Mouse (Mus musculus) mammary gland, adult 2 months (tissue): ENCODE results near the gene Hist1h4m. TPM values are rescaled to one million over a fixed set of nuclear protein-coding genes. Genes with fewer than 3 reads are reported as not detected.

Source experiments
- polyA plus RNA-seq: library from polyadenylated mRNA; depleted of rRNA; stranded (reverse); fragments of >200 nt; gene quantifications from 2 replicates; pipeline ENCODE4 v1.2.3, GENCODE M21; 2012; ENCODE audit warnings: low replicate concordance; rRNA removed

Hist1h4m gene
- not detected in 2 replicates for polyA plus RNA-seq

DNA sequence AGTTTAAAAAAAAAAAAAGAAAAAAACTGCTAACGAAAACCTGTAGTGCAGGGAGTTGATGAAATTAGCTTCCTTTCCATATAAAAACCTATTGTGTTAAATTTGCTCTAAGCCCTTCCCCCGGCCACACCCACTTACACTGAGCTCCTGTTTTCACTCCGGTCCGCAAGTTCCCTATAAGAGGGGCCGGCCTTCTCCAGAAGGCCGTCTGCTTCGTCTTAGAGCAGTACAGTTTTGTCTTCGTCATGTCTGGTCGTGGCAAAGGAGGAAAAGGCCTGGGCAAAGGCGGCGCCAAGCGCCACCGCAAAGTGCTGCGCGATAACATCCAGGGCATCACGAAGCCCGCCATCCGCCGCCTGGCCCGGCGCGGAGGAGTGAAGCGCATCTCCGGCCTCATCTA, at the start of gene Hist1h4m:
Gene Hist1h4m, plus strand, starts transcription at position 208 of the 400 bp plus-strand sequence.

DNA sequence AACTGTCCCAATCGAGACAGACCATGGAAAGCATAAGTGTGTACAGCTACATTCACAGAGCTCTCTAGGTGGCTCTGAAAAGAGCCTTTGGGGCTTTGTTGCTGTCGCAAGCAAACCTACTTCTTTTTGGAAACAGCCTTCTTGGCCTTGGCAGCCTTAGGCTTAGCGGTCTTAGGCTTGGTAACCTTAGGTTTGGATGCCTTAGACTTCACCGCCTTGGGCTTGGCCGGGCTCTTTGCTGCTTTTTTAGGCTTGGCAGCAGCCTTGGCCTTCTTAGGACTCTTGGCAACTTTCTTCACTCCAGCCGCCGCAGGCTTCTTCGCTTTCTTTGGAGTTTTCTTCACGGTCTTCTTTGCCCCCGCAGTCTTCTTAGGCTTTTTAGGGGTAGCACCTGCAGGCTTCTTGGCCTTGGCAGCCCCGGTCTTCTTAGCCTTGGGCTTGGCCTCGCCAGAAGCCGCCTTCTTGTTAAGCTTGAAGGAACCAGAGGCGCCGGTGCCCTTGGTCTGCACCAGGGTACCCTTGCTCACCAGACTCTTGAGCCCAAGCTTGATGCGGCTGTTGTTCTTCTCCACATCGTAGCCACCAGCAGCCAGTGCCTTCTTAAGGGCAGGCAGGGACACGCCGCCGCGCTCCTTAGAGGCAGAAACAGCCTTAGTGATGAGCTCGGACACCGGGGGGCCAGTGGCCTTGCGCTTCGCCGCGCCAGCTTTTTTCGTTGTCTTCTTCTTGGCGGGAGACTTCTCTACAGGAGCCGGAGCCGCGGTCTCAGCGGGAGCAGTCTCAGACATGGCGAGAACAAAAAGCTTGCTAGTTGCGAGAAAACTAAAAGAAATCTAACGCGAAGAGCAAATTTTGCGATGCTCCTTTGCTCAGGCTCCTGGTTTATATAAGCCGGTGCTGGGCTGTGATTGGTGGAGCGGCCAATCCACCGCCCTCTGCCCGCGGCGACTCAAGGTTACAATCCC, 31.5 kb upstream of the Hist1h4m start, which contains the start of gene Hist1h1b:
Gene Hist1h1b, minus strand, starts transcription at position 859 of the 965 bp plus-strand sequence.

DNA sequence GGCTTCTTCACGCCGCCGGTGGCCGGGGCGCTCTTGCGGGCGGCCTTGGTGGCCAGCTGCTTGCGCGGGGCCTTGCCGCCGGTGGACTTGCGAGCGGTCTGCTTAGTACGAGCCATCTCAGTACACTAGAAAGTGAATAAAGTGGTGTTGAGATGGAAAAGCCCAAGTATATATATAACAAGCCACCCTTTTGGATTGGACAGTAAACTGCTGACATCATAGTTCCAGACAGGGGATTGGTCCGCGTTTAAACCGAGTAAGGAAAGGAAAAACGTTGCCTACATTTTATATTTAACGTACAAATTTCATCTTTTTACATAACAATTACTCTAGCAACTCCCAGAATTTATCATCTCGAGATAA, 28.3 kb upstream of the Hist1h4m start, which contains the start of gene Hist1h3i:
Gene Hist1h3i, minus strand, starts transcription at position 116 of the 363 bp plus-strand sequence.

GRCm38 (mm10) chr13:21786899-21787629, 24.5 kb upstream of the Hist1h4m start, which contains the start of the genes Hist1h2an and Hist1h2bp:
Hist1h2an (minus strand) TSS chr13:21787218.
Hist1h2bp (plus strand) TSS chr13:21787461.

GRCm38 (mm10) chr13:21810073-21810472, 1.5 kb upstream of the Hist1h4m start, which contains the start of the genes Hist1h2bq and Hist1h2ao:
Hist1h2bq (minus strand) TSS chr13:21810197.
Hist1h2ao (plus strand) TSS chr13:21810465.

DNA sequence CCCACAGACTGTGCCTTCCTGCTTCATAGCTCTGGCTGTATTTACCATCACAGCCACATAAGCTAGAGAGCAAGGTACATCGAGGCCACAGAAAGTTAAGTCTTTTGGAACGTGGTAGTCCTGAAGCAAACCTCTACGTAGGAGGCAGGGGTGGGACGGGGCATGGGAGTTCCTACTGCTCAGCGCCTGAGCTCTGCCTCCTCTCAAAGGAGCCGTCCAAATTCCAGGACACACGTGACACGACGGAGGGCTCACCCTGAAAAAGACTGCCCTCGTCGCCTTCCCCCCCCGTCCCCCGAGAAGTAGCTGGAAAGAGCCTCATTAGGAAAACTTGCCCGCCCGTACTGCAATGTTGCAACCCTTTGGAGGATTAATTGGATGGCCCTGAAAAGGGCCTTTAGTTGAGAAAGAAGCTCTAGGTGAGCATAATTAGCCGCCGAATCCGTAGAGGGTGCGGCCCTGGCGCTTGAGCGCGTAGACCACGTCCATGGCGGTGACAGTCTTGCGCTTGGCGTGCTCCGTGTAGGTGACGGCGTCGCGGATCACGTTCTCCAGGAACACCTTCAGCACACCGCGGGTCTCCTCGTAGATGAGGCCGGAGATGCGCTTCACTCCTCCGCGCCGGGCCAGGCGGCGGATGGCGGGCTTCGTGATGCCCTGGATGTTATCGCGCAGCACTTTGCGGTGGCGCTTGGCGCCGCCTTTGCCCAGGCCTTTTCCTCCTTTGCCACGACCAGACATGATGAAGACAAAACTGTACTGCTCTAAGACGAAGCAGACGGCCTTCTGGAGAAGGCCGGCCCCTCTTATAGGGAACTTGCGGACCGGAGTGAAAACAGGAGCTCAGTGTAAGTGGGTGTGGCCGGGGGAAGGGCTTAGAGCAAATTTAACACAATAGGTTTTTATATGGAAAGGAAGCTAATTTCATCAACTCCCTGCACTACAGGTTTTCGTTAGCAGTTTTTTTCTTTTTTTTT, 20.2 kb downstream of the Hist1h4m start, which contains the start of gene Hist1h4n:
Gene Hist1h4n, minus strand, starts transcription at position 779 of the 977 bp plus-strand sequence.

DNA sequence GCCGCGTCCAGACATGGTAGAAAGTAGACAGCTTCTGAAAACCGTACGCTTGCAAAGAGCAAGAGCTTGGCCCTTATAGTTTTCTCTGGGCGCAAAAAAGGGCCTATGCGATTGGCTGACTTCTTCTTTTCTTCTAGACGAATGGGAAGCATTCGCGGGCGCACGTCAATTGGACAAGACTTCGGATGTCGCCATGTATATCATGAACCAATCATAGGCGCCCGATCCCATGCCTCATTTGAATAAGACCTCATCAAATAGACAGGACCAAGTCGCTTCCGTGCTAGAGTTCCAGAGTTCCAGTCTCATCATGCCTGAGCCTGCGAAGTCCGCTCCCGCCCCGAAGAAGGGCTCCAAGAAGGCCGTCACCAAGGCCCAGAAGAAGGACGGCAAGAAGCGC, 21.9 kb downstream of the Hist1h4m start, which contains the start of the genes Hist1h2ap and Hist1h2br:
Gene Hist1h2ap, minus strand, starts transcription at position 47 of the 400 bp plus-strand sequence.
Gene Hist1h2br, plus strand, starts transcription at position 283 of the 400 bp plus-strand sequence.

Other genes starting within 250 kb of the Hist1h4m start
- not detected in 2 replicates for gene Olfr1364, start 230.0 kb upstream of the Hist1h4m start, polyA plus RNA-seq
- gene Olfr1362, start 197.7 kb upstream of the Hist1h4m start, polyA plus RNA-seq, result 0.03 and 0.04 TPM in 2 replicates
- gene Olfr11, start 169.2 kb upstream of the Hist1h4m start, polyA plus RNA-seq, result 0.03 TPM in 1 of 2 replicates, not detected in the other
- not detected in 2 replicates for gene Olfr1361, start 148.4 kb upstream of the Hist1h4m start, polyA plus RNA-seq
- gene Olfr1360, start 134.3 kb upstream of the Hist1h4m start, polyA plus RNA-seq, result not detected in 2 replicates
- gene Olfr1359, start 113.6 kb upstream of the Hist1h4m start, polyA plus RNA-seq, result not detected in 2 replicates
- gene Hist1h2bl, start 95.6 kb upstream of the Hist1h4m start, polyA plus RNA-seq, result 1.7 and 11.3 TPM in 2 replicates
- 2.7 and 18.5 TPM in 2 replicates for gene Hist1h2ai, start 95.3 kb upstream of the Hist1h4m start, polyA plus RNA-seq
- gene Hist1h3h, start 94.1 kb upstream of the Hist1h4m start, polyA plus RNA-seq, result 6.1 and 31.9 TPM in 2 replicates
- gene Hist1h2bm, start 89.7 kb upstream of the Hist1h4m start, polyA plus RNA-seq, result 1.3 and 2.3 TPM in 2 replicates
- 1.0 and 2.4 TPM in 2 replicates for gene Hist1h4j, start 76.7 kb upstream of the Hist1h4m start, polyA plus RNA-seq
- gene Hist1h4k, start 61.2 kb upstream of the Hist1h4m start, polyA plus RNA-seq, result 2.8 and 15.5 TPM in 2 replicates
- gene Hist1h2ak, start 57.9 kb upstream of the Hist1h4m start, polyA plus RNA-seq, result 3.4 and 19.7 TPM in 2 replicates
- gene Hist1h2bn, start 57.6 kb upstream of the Hist1h4m start, polyA plus RNA-seq, result 2.6 and 14.3 TPM in 2 replicates
- 0.23 and 0.54 TPM in 2 replicates for gene Hist1h1b, start 31.1 kb upstream of the Hist1h4m start, polyA plus RNA-seq
- 9.6 and 20.0 TPM in 2 replicates for gene Hist1h3i, start 28.4 kb upstream of the Hist1h4m start, polyA plus RNA-seq
- 1.3 and 17.7 TPM in 2 replicates for gene Hist1h2an, start 24.5 kb upstream of the Hist1h4m start, polyA plus RNA-seq
- 1.1 and 1.5 TPM in 2 replicates for gene Hist1h2bp, start 24.3 kb upstream of the Hist1h4m start, polyA plus RNA-seq
- 22.4 and 30.9 TPM in 2 replicates for gene Hist1h2bq, start 1.5 kb upstream of the Hist1h4m start, polyA plus RNA-seq
- gene Hist1h2ao, start 1.3 kb upstream of the Hist1h4m start, polyA plus RNA-seq, result not detected in 2 replicates
- gene Hist1h4n, start 20.4 kb downstream of the Hist1h4m start, polyA plus RNA-seq, result 4.9 and 22.8 TPM in 2 replicates
- 38.2 and 359 TPM in 2 replicates for gene Hist1h2ap, start 21.8 kb downstream of the Hist1h4m start, polyA plus RNA-seq
- 19.9 and 27.5 TPM in 2 replicates for gene Hist1h2br, start 22.0 kb downstream of the Hist1h4m start, polyA plus RNA-seq
- gene Zfp184, start 133.3 kb downstream of the Hist1h4m start, polyA plus RNA-seq, result 0.29 and 0.80 TPM in 2 replicates
- not detected in 2 replicates for gene Pom121l2, start 169.4 kb downstream of the Hist1h4m start, polyA plus RNA-seq
- 1.7 and 2.8 TPM in 2 replicates for gene Prss16, start 198.0 kb downstream of the Hist1h4m start, polyA plus RNA-seq
- gene Hist1h2ah, start 223.8 kb downstream of the Hist1h4m start, polyA plus RNA-seq, result 2.1 and 26.7 TPM in 2 replicates
- gene Hist1h2bk, start 224.1 kb downstream of the Hist1h4m start, polyA plus RNA-seq, result 2.4 and 13.0 TPM in 2 replicates
- gene Hist1h4i, start 229.6 kb downstream of the Hist1h4m start, polyA plus RNA-seq, result 8.5 and 8.7 TPM in 2 replicates
- gene Hist1h2ag, start 231.2 kb downstream of the Hist1h4m start, polyA plus RNA-seq, result 0.57 and 4.6 TPM in 2 replicates
- 2.8 and 6.5 TPM in 2 replicates for gene Hist1h2bj, start 231.5 kb downstream of the Hist1h4m start, polyA plus RNA-seq